Mouse (Mus musculus) lung, postnatal 14 days (tissue): ENCODE measurements around the gene Aldh1l1.
"Not testable (repeated sequence)": the region's sequence is repeated elsewhere in the genome, so short reads cannot be mapped to it uniquely, and the experiment has no call there.

Experiments used
- DNase-seq: peaks from one replicate; pipeline ENCODE4 v3.0.0; 2021

The Aldh1l1 gene

GRCm38 (mm10) chr6:90624733-90625132 is 138.5 kb downstream of the Aldh1l1 start:
- peak; percentile 60 for DNase-seq

GRCm38 (mm10) chr6:90625207-90625994 is 139.2 kb downstream of the Aldh1l1 start:
- no peak for DNase-seq

GRCm38 (mm10) chr6:90627556-90627955 is 141.3 kb downstream of the Aldh1l1 start:
- DNase-seq = no peak

DNA sequence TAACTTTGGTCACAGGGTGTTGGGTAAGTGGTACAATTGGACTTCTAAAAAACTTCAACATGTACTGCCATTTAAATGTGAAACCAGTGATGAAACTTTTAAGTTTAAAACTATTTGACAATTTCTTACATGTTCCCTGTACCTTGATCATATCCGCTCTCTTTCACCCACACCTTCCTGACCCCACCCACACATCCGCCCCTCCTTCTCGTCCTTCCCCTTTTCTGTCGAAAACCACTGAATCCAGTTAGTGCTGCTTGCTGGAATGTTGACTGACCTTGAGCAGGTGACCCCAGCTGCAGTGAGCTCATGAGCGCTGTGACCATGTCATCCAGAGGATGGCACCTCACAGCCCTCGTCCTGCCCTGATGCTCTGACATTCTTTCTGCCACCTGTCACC is 143.3 kb downstream of the Aldh1l1 start:
- DNase-seq = no peak

- no peak for DNase-seq
Observed at GRCm38 (mm10) chr6:90630427-90630826, 144.2 kb downstream of the Aldh1l1 start.

DNA sequence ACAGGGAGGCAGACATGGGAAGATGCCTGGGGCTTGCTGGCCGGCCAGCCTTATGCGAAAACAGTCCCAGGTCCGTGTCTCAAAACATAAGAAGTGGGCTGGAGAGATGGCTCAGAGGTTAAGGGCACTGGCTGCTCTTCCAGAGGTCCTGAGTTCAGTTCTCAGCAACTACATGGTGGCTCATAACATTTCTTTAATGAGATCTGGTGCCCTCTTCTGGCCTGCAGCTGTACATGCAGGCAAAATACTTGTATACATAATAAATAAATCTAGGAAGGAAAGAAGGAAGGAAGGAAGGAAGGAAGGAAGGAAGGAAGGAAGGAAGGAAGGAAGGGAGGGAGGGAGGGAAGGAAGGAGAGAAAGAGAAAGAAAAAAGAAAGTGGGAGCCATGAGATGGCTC is 146.3 kb downstream of the Aldh1l1 start:
- DNase-seq = not testable (repeated sequence)

DNA sequence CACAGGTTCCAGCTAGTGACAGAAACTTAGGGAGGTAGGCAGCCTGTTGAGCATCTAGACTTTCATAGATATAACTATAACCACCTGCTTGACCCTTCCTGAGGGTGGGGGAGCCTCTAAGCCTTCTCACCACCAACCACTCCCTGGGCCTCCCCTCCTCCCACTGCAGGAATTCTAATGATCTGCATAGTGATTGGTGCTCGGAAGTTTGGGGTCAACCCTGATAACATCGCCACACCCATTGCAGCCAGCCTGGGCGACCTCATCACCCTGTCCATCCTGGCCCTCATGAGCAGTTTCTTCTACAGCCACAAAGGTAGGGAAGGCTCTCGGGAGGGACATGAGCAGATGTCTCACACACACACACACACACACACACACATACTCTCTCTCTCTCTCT is 148.9 kb downstream of the Aldh1l1 start:
- no peak for DNase-seq

GRCm38 (mm10) chr6:90635611-90636010 is 149.4 kb downstream of the Aldh1l1 start:
- no peak for DNase-seq

- DNase-seq = no peak
Observed at GRCm38 (mm10) chr6:90643057-90643456, 156.8 kb downstream of the Aldh1l1 start.

DNA sequence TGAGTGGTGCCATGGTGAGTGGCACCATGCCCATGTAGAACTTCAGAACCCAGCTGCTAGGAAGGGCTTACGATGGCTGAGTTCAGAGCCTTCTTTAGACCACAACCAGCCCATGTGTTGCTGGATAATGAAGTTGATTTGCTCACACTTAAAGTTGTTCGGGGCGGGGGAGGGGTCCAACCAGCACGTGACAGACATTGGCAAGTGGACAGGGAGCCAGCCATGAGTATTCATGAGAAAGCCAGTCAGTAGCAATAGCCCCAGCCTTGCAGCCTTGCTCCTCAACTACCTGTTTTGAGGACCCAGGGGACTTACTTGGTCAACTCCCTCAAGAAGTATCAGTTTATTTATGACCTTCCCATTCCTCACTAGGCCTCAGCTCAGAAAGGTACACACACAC is 158.7 kb downstream of the Aldh1l1 start:
- no peak for DNase-seq

DNA sequence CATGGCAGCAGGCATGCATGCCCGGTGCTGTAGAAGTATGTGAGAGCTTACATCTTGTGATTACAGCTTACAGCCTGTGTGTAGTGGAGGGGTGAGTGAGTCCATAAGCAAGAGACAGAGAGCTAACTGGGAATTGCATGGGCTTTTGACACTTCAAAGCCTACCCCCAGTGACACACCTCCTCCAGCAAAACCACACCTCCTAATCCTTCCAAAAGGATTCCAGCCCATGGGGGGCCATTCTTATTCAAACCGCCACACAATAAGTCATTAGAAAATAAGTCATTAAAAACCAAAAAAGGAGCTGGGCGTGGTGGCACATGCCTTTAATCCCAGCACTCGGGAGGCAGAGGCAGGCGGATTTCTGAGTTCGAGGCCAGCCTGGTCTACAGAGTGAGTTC is 162.2 kb downstream of the Aldh1l1 start:
- no peak for DNase-seq

GRCm38 (mm10) chr6:90649279-90649678 is 163.1 kb downstream of the Aldh1l1 start:
- DNase-seq = no peak
